Mouse (Mus musculus): ENCODE data around the gene Eno3.

DNA sequence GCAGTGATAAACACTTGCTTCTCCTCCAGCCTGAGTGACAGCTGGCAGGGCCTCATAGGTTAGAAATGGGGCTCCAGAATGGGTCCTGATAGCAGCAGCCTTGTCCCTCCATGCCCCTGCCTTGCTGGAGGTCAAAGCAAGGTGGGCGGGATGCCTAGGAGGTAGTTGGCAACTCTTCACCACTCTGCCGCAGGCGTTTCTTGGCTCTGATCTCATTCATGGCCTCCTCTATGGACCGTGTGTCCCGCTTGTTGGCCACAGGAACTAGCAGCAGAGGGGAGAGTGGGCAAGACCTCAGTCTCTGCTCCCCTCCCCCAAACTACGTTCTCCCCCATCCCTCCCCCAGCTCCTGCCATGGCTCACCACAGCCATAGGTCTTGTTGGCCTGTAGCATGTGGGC is 7.0 kb downstream of the Eno3 start:
- TF ChIP-seq CTCF (IDR thresholded peaks at IDR 0.05; ENCODE audit: low read depth): no peak
- no peak for TF ChIP-seq EP300 (optimal IDR thresholded peaks at IDR 0.05)
